ENCODE assay signal across 29 mouse cellular contexts in genomic region chr5:28243501-28244177, GRCm38 (mm10). TPM values are rescaled to one million over a fixed set of nuclear protein-coding genes. Genes with fewer than 3 reads are reported as not detected.
DNase-seq lines count a peak whose midpoint lies in the region; ATAC-seq lines count a peak whose summit lies in the region.
"Had no signal": no experiment of that assay in that cellular context is flagged by ENCODE, and none has a peak within 500 bp of the region (broad histone marks: within the 10 kb centered on the region; RNA-seq: fewer than 3 reads in every experiment).

No protein-coding gene starts in this region.

- no peaks in the 10 kb centered on the region for H3K36me3 ChIP-seq in forebrain, embryonic 11.5 days (ENCODE audit: control insufficient read depth, insufficient read depth, low read length)
- no peaks in the 10 kb centered on the region for H3K36me3 ChIP-seq in forebrain, embryonic 12.5 days (replicated peaks)
- H3K36me3 ChIP-seq: embryonic facial prominence, embryonic 15.5 days; heart, embryonic 15.5 days; intestine, embryonic 15.5 days; limb, embryonic 12.5 days had no signal

- no peaks in the 10 kb centered on the region for H3K9me3 ChIP-seq in forebrain, embryonic 11.5 days (ENCODE audit: control insufficient read depth, low read length)
- no peaks in the 10 kb centered on the region for H3K9me3 ChIP-seq in forebrain, embryonic 12.5 days
- H3K9me3 ChIP-seq: embryonic facial prominence, embryonic 15.5 days; heart, embryonic 15.5 days; intestine, embryonic 15.5 days; limb, embryonic 12.5 days had no signal

- no peaks in the 10 kb centered on the region for H3K4me1 ChIP-seq in forebrain, embryonic 11.5 days (replicated peaks; ENCODE audit: control insufficient read depth, insufficient read depth, low read length)
- H3K4me1 ChIP-seq in forebrain, embryonic 12.5 days = 0 out of 2 replicates have a peak, but pooled peaks cover 3% of the 10 kb centered on the region
- H3K4me1 ChIP-seq: embryonic facial prominence, embryonic 15.5 days; heart, embryonic 15.5 days; intestine, embryonic 15.5 days; limb, embryonic 12.5 days had no signal

- no peaks in the 10 kb centered on the region for H3K27me3 ChIP-seq in forebrain, embryonic 11.5 days (ENCODE audit: control insufficient read depth, insufficient read depth, low read length)
- no peaks in the 10 kb centered on the region; the same call in none of the 2 replicates for H3K27me3 ChIP-seq in forebrain, embryonic 12.5 days
- H3K27me3 ChIP-seq: embryonic facial prominence, embryonic 15.5 days; heart, embryonic 15.5 days; intestine, embryonic 15.5 days; limb, embryonic 12.5 days had no signal

- intact Hi-C loops in gastrocnemius, postnatal 36 days (cut with DNase I) = no loop called here

- H3K4me3 ChIP-seq in forebrain, embryonic 11.5 days (ENCODE audit: low read depth, low read length) = no peak overlapping the region
- no peak overlapping the region for H3K4me3 ChIP-seq in forebrain, embryonic 12.5 days (replicated peaks)
- H3K4me3 ChIP-seq: embryonic facial prominence, embryonic 15.5 days; heart, embryonic 15.5 days; intestine, embryonic 15.5 days; limb, embryonic 12.5 days had no signal

- WGBS in forebrain, embryonic 11.5 days = 79% methylated on average over 8 of the region's 8 CpGs
- WGBS in forebrain, embryonic 12.5 days = 81% methylated on average over 8 of the region's 8 CpGs

- ATAC-seq in forebrain, embryonic 11.5 days (replicated peaks; ENCODE audit: low FRiP score) = no peak
- ATAC-seq in forebrain, embryonic 12.5 days (ENCODE audit: low FRiP score) = no peak
- peak; percentile 62 for ATAC-seq in megakaryocyte progenitor cell, adult 5-6 weeks (replicated peaks; ENCODE audit: poor library complexity)
- no peak for ATAC-seq in erythroblast, adult 5-6 weeks (replicated peaks; ENCODE audit: low FRiP score, poor library complexity, severe bottlenecking)
- ATAC-seq: forebrain, postnatal 0 days; hindbrain, embryonic 16.5 days; intestine, embryonic 15.5 days; liver, postnatal 0 days had no signal

- no peak overlapping the region for H3K9ac ChIP-seq in forebrain, embryonic 11.5 days (ENCODE audit: low read length)
- H3K9ac ChIP-seq in forebrain, embryonic 12.5 days = no peak overlapping the region
- H3K9ac ChIP-seq: embryonic facial prominence, embryonic 15.5 days; forebrain, postnatal 0 days; heart, embryonic 15.5 days; intestine, embryonic 15.5 days; limb, embryonic 12.5 days; liver, postnatal 0 days had no signal

- no peak overlapping the region for H3K4me2 ChIP-seq in forebrain, embryonic 11.5 days (ENCODE audit: low read depth, low read length, severe bottlenecking)
- H3K4me2 ChIP-seq in forebrain, embryonic 12.5 days = no peak overlapping the region
- H3K4me2 ChIP-seq: embryonic facial prominence, embryonic 15.5 days; heart, embryonic 15.5 days; intestine, embryonic 15.5 days; limb, embryonic 12.5 days; liver, embryonic 11.5 days; midbrain, embryonic 11.5 days had no signal

- H3K27ac ChIP-seq in forebrain, embryonic 11.5 days (ENCODE audit: low read depth, low read length) = no peak overlapping the region
- H3K27ac ChIP-seq in forebrain, embryonic 12.5 days = no peak overlapping the region
- H3K27ac ChIP-seq: embryonic facial prominence, embryonic 15.5 days; heart, embryonic 15.5 days; intestine, embryonic 15.5 days; limb, embryonic 12.5 days had no signal

- DNase-seq in forebrain, embryonic 11.5 days (ENCODE audit: low spot score) = peak; percentile 29
- DNase-seq in brain, adult 2 months (ENCODE audit: low read depth, low spot score) = peak; percentile 59
- peak; percentile 74 for DNase-seq in cerebellum, postnatal 10 days
- DNase-seq in right cerebral cortex, postnatal 25 days = no peak
- no peak for DNase-seq in gastrocnemius, postnatal 36 days
- DNase-seq: adrenal gland, postnatal 25 days; forebrain, postnatal 0 days; gastrocnemius, postnatal 14 days; heart, postnatal 4 days; kidney, postnatal 25 days; layer of hippocampus, postnatal 36 days; liver, postnatal 0 days; lung, postnatal 10 days; right cerebral cortex, postnatal 4 days; thymus, postnatal 25 days had no signal

RNA-seq across cellular contexts. Expression of gene Cnpy1, which starts 2.0 kb away (rescaled TPM):
- 2.4 and 2.8 TPM in 2 replicates for polyA plus RNA-seq in forebrain, embryonic 11.5 days (2014; fragmentation: Nextera tagmentation; extraction: Ambion mirVana)
- 2.9 and 3.2 TPM in 2 replicates for polyA plus RNA-seq in forebrain, embryonic 12.5 days (2016; fragmentation: Nextera tagmentation; extraction: Ambion mirVana)
- total RNA-seq in megakaryocyte progenitor cell, adult 5-6 weeks (2015) = not detected in 2 replicates
- total RNA-seq in megakaryocyte progenitor cell, adult 5-6 weeks (2017) = not detected in 2 replicates
- total RNA-seq in erythroblast, adult 5-6 weeks (2015; ENCODE audit: low replicate concordance) = not detected in 2 replicates
- 1.1 TPM in 1 of 2 replicates, not detected in the other for total RNA-seq in erythroblast, adult 5-6 weeks (2017; ENCODE audit: low replicate concordance)
- not detected for total RNA-seq in gastrocnemius, postnatal 36 days (2021)
- total RNA-seq: adrenal gland, postnatal 25 days; heart, postnatal 4 days; MEL; monocyte, adult 5-6 weeks had no signal
- polyA plus RNA-seq: C2C12; heart, embryonic 15.5 days; limb, embryonic 12.5 days; liver, postnatal 0 days; stomach, embryonic 14.5 days had no signal

Comparison
In these comparisons a context has a peak if more than half of its experiments do, and no peak if none do; other contexts are left out.
1. DNase-seq: peak in forebrain, embryonic 11.5 days (single experiment), brain, adult 2 months (single experiment) and cerebellum, postnatal 10 days (2 of 2); none in right cerebral cortex, postnatal 25 days (single experiment) and gastrocnemius, postnatal 36 days (0 of 2).